Mouse (Mus musculus) bone marrow, adult 2 months (tissue): ENCODE measurements around the gene Mapk9.

Experiments
- CTCF ChIP-seq: fragments of 200-500 bp; IDR thresholded peaks from 2 replicates; pipeline ENCODE4 v1.5.1; 2011; ENCODE audit warnings: low read length, control low read depth; ENCODE audit not compliant: control insufficient read depth, insufficient read depth
- POLR2A ChIP-seq: fragments of 200-500 bp; IDR thresholded peaks from 2 replicates; pipeline ENCODE4 v1.6.1; 2011; ENCODE audit warnings: low read depth, mild to moderate bottlenecking, control low read depth, low read length, borderline replicate concordance; ENCODE audit not compliant: control insufficient read depth

GRCm38 (mm10) chr11:49835257-49835956, 11.1 kb upstream of the Mapk9 start:
- no peak for TF ChIP-seq CTCF
- no peak for TF ChIP-seq POLR2A
